Mouse (Mus musculus) ES-Bruce4 (cell line): ENCODE data around the gene Olfr430.
"Not testable (repeated sequence)": the region's sequence is repeated elsewhere in the genome, so short reads cannot be mapped to it uniquely, and the experiment has no call there.

Source experiments
- CTCF ChIP-seq: IDR thresholded peaks from one replicate; pipeline ENCODE4 v1.8.1; 2011; ENCODE audit warnings: low read depth, low read length
- EP300 ChIP-seq: IDR thresholded peaks from 2 replicates; pipeline ENCODE4 v1.6.1; 2011; ENCODE audit warnings: low read depth, low read length; ENCODE audit not compliant: insufficient read depth
- POLR2A ChIP-seq: IDR thresholded peaks from one replicate; pipeline ENCODE4 v1.8.1; 2011; ENCODE audit warnings: low read length; ENCODE audit not compliant: insufficient read depth

DNA sequence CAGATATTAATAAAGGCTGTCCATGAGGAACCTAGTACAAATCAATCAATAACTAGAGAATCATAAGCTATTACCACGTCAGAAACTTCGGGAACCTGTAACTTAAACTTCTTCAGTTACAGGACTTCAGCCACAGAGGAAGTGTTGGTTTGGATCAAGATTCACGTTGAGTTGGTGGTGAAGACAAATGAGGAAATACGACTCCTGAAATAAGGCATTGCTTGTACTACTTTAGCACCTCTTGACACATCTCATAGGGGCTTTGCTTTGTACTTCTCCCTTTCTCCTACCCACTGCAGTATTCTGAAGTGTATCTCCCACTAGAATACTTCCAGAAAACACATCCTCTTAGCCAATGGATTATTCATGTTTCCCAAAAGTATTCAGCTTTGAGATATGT lies 17.0 kb upstream of the Olfr430 start:
- TF ChIP-seq CTCF, POLR2A, EP300: not testable (repeated sequence)
